Mouse (Mus musculus): ENCODE measurements around the gene Wasf2.

GRCm38 (mm10) chr4:133085011-133085782 is 45.1 kb upstream of the Wasf2 start:
- TF ChIP-seq CTCF (IDR thresholded peaks at IDR 0.05; ENCODE audit: extremely low read depth, insufficient read depth, low read length) (no peak), POLR2A (IDR thresholded peaks at IDR 0.05; ENCODE audit: extremely low read depth, insufficient read depth, low read length) (no peak)

All from cortical plate, adult 2 months (tissue).